Mouse (Mus musculus): ENCODE results near the gene Blvrb.

- TF ChIP-seq CTCF (IDR thresholded peaks at IDR 0.05; ENCODE audit: low read depth) (no peak), EP300 (optimal IDR thresholded peaks at IDR 0.05) (no peak)
These were observed 45.2 kb downstream of the Blvrb start for GRCm38 (mm10) chr7:27493022-27493421.

Data from stomach, postnatal 0 days (tissue).